Mouse (Mus musculus): ENCODE measurements at regions not wholly inside any gene's neighbourhood (a gene's known extent, or its start where the extent isn't known, plus 50 kb on each side); places are given as distances from the start of the nearest gene placed in this dataset.
"Not testable (repeated sequence)": the region's sequence is repeated elsewhere in the genome, so short reads cannot be mapped to it uniquely, and the experiment has no call there.

- TF ChIP-seq EP300 (IDR thresholded peaks at IDR 0.05; ENCODE audit: low read depth) (no peak), CTCF (IDR thresholded peaks at IDR 0.05; ENCODE audit: low read depth) (no peak)
- Histone ChIP-seq H3K4me2 (ENCODE audit: low read depth, low read length) (no peak overlapping the region), H3K4me3 (ENCODE audit: low read depth, low read length) (no peak overlapping the region), H3K4me1 (ENCODE audit: insufficient read depth) (no peaks in the 10 kb centered on the region), H3K9ac (replicated peaks) (no peak overlapping the region), H3K27me3 (ENCODE audit: insufficient read depth, low read length) (no peaks in the 10 kb centered on the region), H3K36me3 (replicated peaks; ENCODE audit: insufficient read depth, low read length) (no peaks in the 10 kb centered on the region), H3K27ac (ENCODE audit: low read depth) (no peak overlapping the region), H3K9me3 (ENCODE audit: low read length) (no peaks in the 10 kb centered on the region)
- no peak for DNase-seq
- 63% methylated on average over 1 of the region's 1 CpGs for WGBS (ENCODE audit: insufficient replicate concordance)
- no peak for ATAC-seq
Observed at GRCm38 (mm10) chr2:53574007-53574406, 382.5 kb downstream of the Arl6ip6 start.

GRCm38 (mm10) chr2:53605829-53606228 is 414.3 kb downstream of the Arl6ip6 start:
- Histone ChIP-seq H3K36me3 (replicated peaks; ENCODE audit: insufficient read depth, low read length) (no peaks in the 10 kb centered on the region), H3K27me3 (ENCODE audit: insufficient read depth, low read length) (no peaks in the 10 kb centered on the region), H3K9me3 (ENCODE audit: low read length) (no peaks in the 10 kb centered on the region), H3K9ac (replicated peaks) (no peak overlapping the region), H3K27ac (ENCODE audit: low read depth) (no peak overlapping the region), H3K4me3 (ENCODE audit: low read depth, low read length) (no peak overlapping the region), H3K4me2 (ENCODE audit: low read depth, low read length) (no peak overlapping the region), H3K4me1 (ENCODE audit: insufficient read depth) (no peaks in the 10 kb centered on the region)
- TF ChIP-seq CTCF (IDR thresholded peaks at IDR 0.05; ENCODE audit: low read depth) (no peak), EP300 (IDR thresholded peaks at IDR 0.05; ENCODE audit: low read depth) (no peak)
- no peak for DNase-seq
- ATAC-seq: no peak
- 81% methylated on average over 2 of the region's 2 CpGs for whole genome bisulfite sequencing (ENCODE audit: insufficient replicate concordance)

- H3K27me3 ChIP-seq (ENCODE audit: insufficient read depth, low read length): no peaks in the 10 kb centered on the region
- H3K4me2 ChIP-seq (ENCODE audit: low read depth, low read length): no peak overlapping the region
- H3K9me3 ChIP-seq (ENCODE audit: low read length): no peaks in the 10 kb centered on the region
- no peak overlapping the region for H3K4me3 ChIP-seq (ENCODE audit: low read depth, low read length)
- DNase-seq (no peak), ATAC-seq (no peak)
- 66% methylated on average over 3 of the region's 3 CpGs for WGBS (ENCODE audit: insufficient replicate concordance)
- no peak for TF ChIP-seq EP300 (IDR thresholded peaks at IDR 0.05; ENCODE audit: low read depth)
- no peak for TF ChIP-seq CTCF (IDR thresholded peaks at IDR 0.05; ENCODE audit: low read depth)
- H3K9ac ChIP-seq (replicated peaks): no peak overlapping the region
- H3K36me3 ChIP-seq (replicated peaks; ENCODE audit: insufficient read depth, low read length): no peaks in the 10 kb centered on the region
- H3K27ac ChIP-seq (ENCODE audit: low read depth): no peak overlapping the region
- H3K4me1 ChIP-seq (ENCODE audit: insufficient read depth): no peaks in the 10 kb centered on the region
Observed at GRCm38 (mm10) chr2:53619681-53620080, 428.2 kb downstream of the Arl6ip6 start.

GRCm38 (mm10) chr2:53632816-53633474 is 441.4 kb downstream of the Arl6ip6 start:
- not testable (repeated sequence) for H3K27me3 ChIP-seq (ENCODE audit: insufficient read depth, low read length); ATAC-seq; DNase-seq; H3K9ac ChIP-seq (replicated peaks); H3K4me2 ChIP-seq (ENCODE audit: low read depth, low read length); H3K4me1 ChIP-seq (ENCODE audit: insufficient read depth); H3K27ac ChIP-seq (ENCODE audit: low read depth); H3K9me3 ChIP-seq (ENCODE audit: low read length); H3K4me3 ChIP-seq (ENCODE audit: low read depth, low read length); H3K36me3 ChIP-seq (replicated peaks; ENCODE audit: insufficient read depth, low read length)
- 59% methylated on average over 19 of the region's 19 CpGs for WGBS (ENCODE audit: insufficient replicate concordance)

GRCm38 (mm10) chr2:53668599-53669372 is 416.6 kb downstream of the Rprm start:
- Histone ChIP-seq H3K4me2 (ENCODE audit: low read depth, low read length) (no peak overlapping the region), H3K4me1 (ENCODE audit: insufficient read depth) (no peaks in the 10 kb centered on the region), H3K9me3 (ENCODE audit: low read length) (no peaks in the 10 kb centered on the region), H3K9ac (replicated peaks) (no peak overlapping the region), H3K4me3 (ENCODE audit: low read depth, low read length) (no peak overlapping the region), H3K27me3 (ENCODE audit: insufficient read depth, low read length) (no peaks in the 10 kb centered on the region), H3K27ac (ENCODE audit: low read depth) (no peak overlapping the region), H3K36me3 (replicated peaks; ENCODE audit: insufficient read depth, low read length) (no peaks in the 10 kb centered on the region)
- TF ChIP-seq CTCF (IDR thresholded peaks at IDR 0.05; ENCODE audit: low read depth): no peak
- TF ChIP-seq EP300 (IDR thresholded peaks at IDR 0.05; ENCODE audit: low read depth): no peak
- 37% methylated on average over 6 of the region's 6 CpGs for WGBS (ENCODE audit: insufficient replicate concordance)
- ATAC-seq (no peak), DNase-seq (no peak)

GRCm38 (mm10) chr2:53680350-53681011 is 404.9 kb downstream of the Rprm start:
- no peak overlapping the region for H3K27ac ChIP-seq (ENCODE audit: low read depth)
- H3K9me3 ChIP-seq (ENCODE audit: low read length): no peaks in the 10 kb centered on the region
- H3K4me1 ChIP-seq (ENCODE audit: insufficient read depth): no peaks in the 10 kb centered on the region
- TF ChIP-seq CTCF (IDR thresholded peaks at IDR 0.05; ENCODE audit: low read depth) (no peak), EP300 (IDR thresholded peaks at IDR 0.05; ENCODE audit: low read depth) (no peak)
- no peak overlapping the region for H3K9ac ChIP-seq (replicated peaks)
- no peak overlapping the region for H3K4me3 ChIP-seq (ENCODE audit: low read depth, low read length)
- WGBS (ENCODE audit: insufficient replicate concordance): 39% methylated on average over 5 of the region's 5 CpGs
- DNase-seq (no peak), ATAC-seq (no peak)
- H3K4me2 ChIP-seq (ENCODE audit: low read depth, low read length): no peak overlapping the region
- no peaks in the 10 kb centered on the region for H3K27me3 ChIP-seq (ENCODE audit: insufficient read depth, low read length)
- H3K36me3 ChIP-seq (replicated peaks; ENCODE audit: insufficient read depth, low read length): no peaks in the 10 kb centered on the region

All from liver, postnatal 0 days (tissue).